Mouse (Mus musculus): ENCODE measurements around the gene Actb. TPM values are rescaled to one million over a fixed set of nuclear protein-coding genes. Genes with fewer than 3 reads are reported as not detected.

Actb gene
- polyA plus RNA-seq, 1 experiment from 2014 or later: 18,716 TPM

DNA sequence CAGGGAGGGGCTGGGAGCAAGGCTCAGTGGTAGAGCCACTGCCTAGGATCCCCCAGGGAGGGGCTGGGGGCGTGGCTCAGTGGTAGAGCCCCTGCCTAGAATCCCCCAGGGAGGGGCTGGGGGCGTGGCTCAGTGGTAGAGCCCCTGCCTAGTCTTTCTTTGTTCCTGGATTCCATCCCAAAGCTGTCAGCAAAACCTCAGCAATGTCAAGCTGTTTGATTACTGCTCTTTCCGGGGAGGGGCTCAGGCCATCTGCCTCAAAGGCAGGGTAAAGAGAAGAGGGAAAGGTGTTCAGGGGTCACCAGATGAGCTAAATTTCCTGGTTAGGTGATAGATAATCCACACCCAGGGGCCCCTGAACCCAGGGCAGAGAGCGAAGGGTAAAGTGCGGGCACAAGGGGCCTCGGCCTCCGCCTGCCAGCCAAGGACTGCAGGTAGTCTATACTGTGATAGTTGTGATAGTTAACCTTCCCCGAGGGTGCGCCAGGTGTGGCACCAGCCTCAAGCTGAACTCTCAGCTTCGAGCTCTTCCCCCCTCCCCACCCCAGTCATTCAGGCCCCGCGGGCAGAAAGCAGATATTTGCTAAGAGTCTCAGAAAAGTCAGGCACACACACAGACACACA lies 17.9 kb upstream of the Actb start:
- no peak for DNase-seq (ENCODE audit: low spot score)
- peaks cover 18% of the 10 kb centered on the region for H3K4me1 ChIP-seq (ENCODE audit: insufficient read depth, low read depth, low read length)
- H3K9me3 ChIP-seq (ENCODE audit: low read length): no peaks in the 10 kb centered on the region
- no peak overlapping the region for H3K4me2 ChIP-seq (replicated peaks; ENCODE audit: low read depth, low read length)
- no peak for ATAC-seq
- no peaks in the 10 kb centered on the region for H3K27me3 ChIP-seq (replicated peaks; ENCODE audit: insufficient read depth, low read length)
- WGBS: 70% methylated on average over 12 of the region's 12 CpGs
- H3K9ac ChIP-seq (replicated peaks; ENCODE audit: low read depth): no peak overlapping the region
- no peak overlapping the region for H3K4me3 ChIP-seq (ENCODE audit: low read depth, low read length)
- TF ChIP-seq EP300 (IDR thresholded peaks at IDR 0.05) (no peak), CTCF (IDR thresholded peaks at IDR 0.05) (no peak)
- H3K27ac ChIP-seq (ENCODE audit: low read length): no peak overlapping the region
- H3K36me3 ChIP-seq (ENCODE audit: insufficient read depth, low read length): no peaks in the 10 kb centered on the region

- WGBS: 84% methylated on average over 3 of the region's 3 CpGs
- no peak for ATAC-seq
- no peak for DNase-seq (ENCODE audit: low spot score)
These were observed 17.2 kb upstream of the Actb start for GRCm38 (mm10) chr5:142923781-142924180.

DNA sequence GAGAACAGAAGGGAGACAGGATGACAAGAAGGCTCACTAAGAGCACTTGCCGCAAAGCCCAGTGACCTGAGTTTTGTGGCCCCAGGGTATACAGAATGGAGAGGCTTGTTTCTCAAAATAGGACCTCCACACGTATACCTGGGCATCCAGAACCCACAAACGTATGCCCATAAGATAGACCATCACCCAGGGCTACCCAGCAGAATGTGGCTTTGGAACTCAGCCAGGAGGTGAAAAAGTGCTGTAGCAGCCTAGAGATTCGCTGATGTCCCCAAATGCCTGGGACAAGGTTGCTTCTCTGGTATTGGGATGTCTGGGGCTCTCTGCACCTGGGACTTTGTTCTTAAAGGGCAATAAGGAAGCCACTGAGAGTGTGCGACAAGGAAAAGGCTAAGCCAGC lies 15.7 kb upstream of the Actb start:
- Histone ChIP-seq H3K4me3 (ENCODE audit: low read depth, low read length) (no peak overlapping the region), H3K4me1 (ENCODE audit: insufficient read depth, low read depth, low read length) (peaks cover 18% of the 10 kb centered on the region), H3K36me3 (ENCODE audit: insufficient read depth, low read length) (no peaks in the 10 kb centered on the region), H3K4me2 (replicated peaks; ENCODE audit: low read depth, low read length) (no peak overlapping the region), H3K27me3 (replicated peaks; ENCODE audit: insufficient read depth, low read length) (no peaks in the 10 kb centered on the region), H3K27ac (ENCODE audit: low read length) (no peak overlapping the region), H3K9ac (replicated peaks; ENCODE audit: low read depth) (no peak overlapping the region), H3K9me3 (ENCODE audit: low read length) (no peaks in the 10 kb centered on the region)
- no peak for DNase-seq (ENCODE audit: low spot score)
- 80% methylated on average over 5 of the region's 5 CpGs for WGBS
- TF ChIP-seq CTCF (IDR thresholded peaks at IDR 0.05) (no peak), EP300 (IDR thresholded peaks at IDR 0.05) (no peak)
- ATAC-seq: no peak

More at GRCm38 (mm10) chr5:142923781-142924180, 17.2 kb upstream of the Actb start:
- no peak overlapping the region for H3K4me3 ChIP-seq (ENCODE audit: low read depth, low read length)
- no peaks in the 10 kb centered on the region for H3K36me3 ChIP-seq (ENCODE audit: insufficient read depth, low read length)
- H3K27me3 ChIP-seq (replicated peaks; ENCODE audit: insufficient read depth, low read length): no peaks in the 10 kb centered on the region
- H3K9ac ChIP-seq (replicated peaks; ENCODE audit: low read depth): no peak overlapping the region
- peaks cover 18% of the 10 kb centered on the region for H3K4me1 ChIP-seq (ENCODE audit: insufficient read depth, low read depth, low read length)
- H3K27ac ChIP-seq (ENCODE audit: low read length): no peak overlapping the region
- no peak overlapping the region for H3K4me2 ChIP-seq (replicated peaks; ENCODE audit: low read depth, low read length)
- TF ChIP-seq EP300 (IDR thresholded peaks at IDR 0.05): no peak
- no peak for TF ChIP-seq CTCF (IDR thresholded peaks at IDR 0.05)
- H3K9me3 ChIP-seq (ENCODE audit: low read length): no peaks in the 10 kb centered on the region

- Histone ChIP-seq H3K27me3 (replicated peaks; ENCODE audit: insufficient read depth, low read length) (no peaks in the 10 kb centered on the region), H3K36me3 (ENCODE audit: insufficient read depth, low read length) (no peaks in the 10 kb centered on the region), H3K9me3 (ENCODE audit: low read length) (no peaks in the 10 kb centered on the region), H3K4me3 (ENCODE audit: low read depth, low read length) (no peak overlapping the region), H3K27ac (ENCODE audit: low read length) (peak overlapping the region; percentile 90), H3K9ac (replicated peaks; ENCODE audit: low read depth) (no peak overlapping the region), H3K4me2 (replicated peaks; ENCODE audit: low read depth, low read length) (no peak overlapping the region; the same call in 1 of the 2 replicates), H3K4me1 (ENCODE audit: insufficient read depth, low read depth, low read length) (peaks cover 17% of the 10 kb centered on the region)
- WGBS: 45% methylated on average over 6 of the region's 6 CpGs
- ATAC-seq (peak; percentile 48; the same call in 1 of the 2 replicates), DNase-seq (ENCODE audit: low spot score) (no peak)
- TF ChIP-seq EP300 (IDR thresholded peaks at IDR 0.05) (no peak), CTCF (IDR thresholded peaks at IDR 0.05) (no peak)
These were observed 14.5 kb upstream of the Actb start for GRCm38 (mm10) chr5:142921074-142921459.

DNA sequence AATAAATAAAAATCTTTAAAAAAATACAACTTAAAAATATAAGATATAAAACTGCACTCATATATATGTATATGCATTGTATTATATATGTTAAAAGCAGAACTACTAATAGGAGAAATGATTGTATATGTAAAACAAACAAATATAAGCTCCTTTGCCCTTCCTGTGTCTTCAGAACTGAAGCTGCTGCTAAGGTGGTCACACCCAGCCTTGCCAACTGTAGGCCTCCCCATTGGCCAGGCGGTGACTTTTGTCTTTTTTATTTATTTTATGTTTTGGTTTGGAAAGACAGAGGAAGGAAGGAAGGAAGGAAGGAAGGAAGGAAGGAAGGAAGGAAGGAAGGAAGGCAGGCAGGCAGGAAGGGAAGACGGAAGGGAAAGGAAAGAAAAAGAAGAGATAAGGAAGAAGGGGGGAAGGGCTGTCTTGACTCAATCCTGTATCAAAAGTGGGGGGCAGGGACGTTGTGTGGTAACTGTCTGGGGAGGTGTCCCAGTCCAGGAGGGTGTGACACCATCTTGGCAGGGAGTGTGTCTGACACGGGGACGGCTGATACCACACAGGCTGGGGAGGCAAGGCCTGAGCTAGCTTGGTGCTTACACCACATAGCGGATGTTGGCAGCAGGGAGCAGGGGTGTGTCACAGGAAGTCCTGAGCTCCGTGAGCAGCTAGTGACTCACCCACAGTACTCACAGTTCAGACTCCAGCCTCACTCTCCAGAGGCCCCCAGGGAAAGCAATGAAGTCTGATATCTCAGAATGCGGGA lies 13.9 kb upstream of the Actb start:
- Histone ChIP-seq H3K4me3 (ENCODE audit: low read depth, low read length) (no peak overlapping the region), H3K4me1 (ENCODE audit: insufficient read depth, low read depth, low read length) (peaks cover 12% of the 10 kb centered on the region; the same call in 1 of the 2 replicates), H3K27me3 (replicated peaks; ENCODE audit: insufficient read depth, low read length) (no peaks in the 10 kb centered on the region), H3K36me3 (ENCODE audit: insufficient read depth, low read length) (no peaks in the 10 kb centered on the region), H3K4me2 (replicated peaks; ENCODE audit: low read depth, low read length) (no peak overlapping the region; the same call in 1 of the 2 replicates), H3K9me3 (ENCODE audit: low read length) (no peaks in the 10 kb centered on the region), H3K27ac (ENCODE audit: low read length) (peak overlapping the region; percentile 90), H3K9ac (replicated peaks; ENCODE audit: low read depth) (no peak overlapping the region)
- TF ChIP-seq CTCF (IDR thresholded peaks at IDR 0.05): peak; percentile 40
- TF ChIP-seq EP300 (IDR thresholded peaks at IDR 0.05): peak; percentile 87
- 10% methylated on average over 8 of the region's 8 CpGs for WGBS
- ATAC-seq (peak; percentile 99), DNase-seq (ENCODE audit: low spot score) (peak; percentile 98)

GRCm38 (mm10) chr5:142917402-142917801 lies 10.8 kb upstream of the Actb start:
- Histone ChIP-seq H3K36me3 (ENCODE audit: insufficient read depth, low read length) (no peaks in the 10 kb centered on the region), H3K4me3 (ENCODE audit: low read depth, low read length) (no peak overlapping the region), H3K9me3 (ENCODE audit: low read length) (no peaks in the 10 kb centered on the region), H3K9ac (replicated peaks; ENCODE audit: low read depth) (no peak overlapping the region), H3K4me2 (replicated peaks; ENCODE audit: low read depth, low read length) (no peak overlapping the region), H3K4me1 (ENCODE audit: insufficient read depth, low read depth, low read length) (peaks cover 12% of the 10 kb centered on the region; the same call in 1 of the 2 replicates), H3K27ac (ENCODE audit: low read length) (no peak overlapping the region), H3K27me3 (replicated peaks; ENCODE audit: insufficient read depth, low read length) (no peaks in the 10 kb centered on the region)
- DNase-seq (ENCODE audit: low spot score) (no peak), ATAC-seq (no peak)
- WGBS: 89% methylated on average over 8 of the region's 8 CpGs
- TF ChIP-seq EP300 (IDR thresholded peaks at IDR 0.05) (no peak), CTCF (IDR thresholded peaks at IDR 0.05) (no peak)

Data from lung, postnatal 0 days (tissue).